Mouse (Mus musculus) midbrain, embryonic 16.5 days (tissue): ENCODE results near the gene Cyb5r4. TPM values are rescaled to one million over a fixed set of nuclear protein-coding genes. Genes with fewer than 3 reads are reported as not detected.
A peak's percentile ranks its signal among the peaks of the same experiment; 100 is the strongest.
"Not testable (repeated sequence)": the region's sequence is repeated elsewhere in the genome, so short reads cannot be mapped to it uniquely, and the experiment has no call there.

Experiments
- ATAC-seq: fragments of 200-750 bp; cut with Nextera tagmentation; 2 replicates; pipeline ENCODE4 v1.8.0; 2017; ENCODE audit warnings: moderate TSS enrichment
- H3K27ac ChIP-seq: fragments of 300-500 bp; sonication (generic); 2 replicates; pipeline ENCODE4 v1.5.1; 2014; ENCODE audit warnings: mild to moderate bottlenecking, low read length, mixed read lengths
- H3K27me3 ChIP-seq: fragments of 300-500 bp; sonication (generic); 2 replicates; pipeline ENCODE4 v1.6.1; 2014; ENCODE audit warnings: low read depth, low read length, mixed read lengths; ENCODE audit not compliant: control insufficient read depth, insufficient read depth
- H3K36me3 ChIP-seq: fragments of 300-500 bp; sonication (generic); 2 replicates; pipeline ENCODE4 v1.6.1; 2014; ENCODE audit warnings: mild to moderate bottlenecking, low read length, moderate library complexity, mixed read lengths; ENCODE audit not compliant: control insufficient read depth, insufficient read depth
- H3K4me1 ChIP-seq: fragments of 300-500 bp; sonication (generic); 2 replicates; pipeline ENCODE4 v1.6.1; 2014; ENCODE audit warnings: mild to moderate bottlenecking, low read length, mixed read lengths; ENCODE audit not compliant: control insufficient read depth, insufficient read depth
- H3K4me2 ChIP-seq: fragments of 300-500 bp; sonication (generic); 2 replicates; pipeline ENCODE4 v1.6.1; 2014; ENCODE audit warnings: mild to moderate bottlenecking, low read length, mixed read lengths
- H3K4me3 ChIP-seq: fragments of 300-500 bp; sonication (generic); 2 replicates; pipeline ENCODE4 v1.5.1; 2014; ENCODE audit warnings: low read depth, mild to moderate bottlenecking, low read length, moderate library complexity, mixed read lengths
- H3K9ac ChIP-seq: fragments of 300-500 bp; sonication (generic); 2 replicates; pipeline ENCODE4 v1.6.1; 2014; ENCODE audit warnings: low read depth, low read length, mixed read lengths
- H3K9me3 ChIP-seq: fragments of 300-500 bp; sonication (generic); replicated peaks from 2 replicates; pipeline ENCODE4 v1.6.1; 2014; ENCODE audit warnings: mild to moderate bottlenecking, low read length, mixed read lengths; ENCODE audit not compliant: control insufficient read depth, poor library complexity, severe bottlenecking
- WGBS: fragments of 180-500 bp; shearing (Covaris S2); extraction: QIAGEN DNeasy Blood & Tissue Kit; methylation state at CpG from one replicate; pipeline ENCODE4 v1.1.7; 2014; 5-methylcytosine and 5-hydroxymethylcytosine counted together
- polyA plus RNA-seq: library from polyadenylated mRNA; unstranded; fragments of >200 nt; fragmentation: Nextera tagmentation; extraction: Ambion mirVana; gene quantifications from 2 replicates; pipeline ENCODE4 v1.2.1, GENCODE M21; 2015

Cyb5r4 gene
- polyA plus RNA-seq, 1 experiment from 2014 or later = 56.8 TPM

GRCm38 (mm10) chr9:87055547-87056235 lies 33.9 kb downstream of the Cyb5r4 start:
- peaks cover 17% of the 10 kb centered on the region for H3K36me3 ChIP-seq
- H3K4me2 ChIP-seq = no peak overlapping the region
- no peak overlapping the region for H3K27ac ChIP-seq
- H3K9me3 ChIP-seq = no peaks in the 10 kb centered on the region
- ATAC-seq = no peak
- H3K4me1 ChIP-seq = no peaks in the 10 kb centered on the region
- WGBS = 90% methylated on average over 11 of the region's 11 CpGs
- H3K9ac ChIP-seq = no peak overlapping the region
- no peaks in the 10 kb centered on the region for H3K27me3 ChIP-seq
- H3K4me3 ChIP-seq = no peak overlapping the region

- peak; percentile 51; the same call in 1 of the 2 replicates for ATAC-seq
- Histone ChIP-seq H3K9me3 (no peaks in the 10 kb centered on the region), H3K36me3 (peaks cover 10% of the 10 kb centered on the region), H3K4me2 (no peak overlapping the region), H3K27me3 (no peaks in the 10 kb centered on the region), H3K9ac (no peak overlapping the region), H3K4me1 (no peaks in the 10 kb centered on the region), H3K27ac (no peak overlapping the region), H3K4me3 (no peak overlapping the region)
- 74% methylated on average over 5 of the region's 5 CpGs for WGBS
These were observed 40.5 kb downstream of the Cyb5r4 start for GRCm38 (mm10) chr9:87062337-87062736.

GRCm38 (mm10) chr9:87068160-87068559 lies 46.3 kb downstream of the Cyb5r4 start:
- WGBS = 97% methylated on average over 1 of the region's 1 CpGs

GRCm38 (mm10) chr9:87071566-87071965 lies 49.8 kb downstream of the Cyb5r4 start:
- 96% methylated on average over 3 of the region's 3 CpGs for WGBS
- H3K4me2 ChIP-seq, H3K9ac ChIP-seq, H3K4me1 ChIP-seq, H3K27ac ChIP-seq, ATAC-seq, H3K27me3 ChIP-seq, H3K4me3 ChIP-seq, H3K9me3 ChIP-seq: not testable (repeated sequence)
- peaks cover 23% of the 10 kb centered on the region for H3K36me3 ChIP-seq

More at GRCm38 (mm10) chr9:87068160-87068559, 46.3 kb downstream of the Cyb5r4 start:
- Histone ChIP-seq H3K4me2 (no peak overlapping the region), H3K4me1 (no peaks in the 10 kb centered on the region), H3K36me3 (peaks cover 23% of the 10 kb centered on the region), H3K27me3 (no peaks in the 10 kb centered on the region), H3K4me3 (no peak overlapping the region), H3K9ac (no peak overlapping the region), H3K9me3 (no peaks in the 10 kb centered on the region; the same call in 1 of the 2 replicates), H3K27ac (no peak overlapping the region)
- ATAC-seq = no peak

- no peak overlapping the region for H3K4me3 ChIP-seq
- ATAC-seq = no peak
- H3K36me3 ChIP-seq = 0 out of 2 replicates have a peak, but pooled peaks cover 2% of the 10 kb centered on the region
- no peak overlapping the region for H3K4me2 ChIP-seq
- H3K27ac ChIP-seq = no peak overlapping the region
- H3K4me1 ChIP-seq = no peaks in the 10 kb centered on the region
- WGBS = 32% methylated on average over 2 of the region's 2 CpGs
- no peaks in the 10 kb centered on the region for H3K9me3 ChIP-seq
- no peak overlapping the region for H3K9ac ChIP-seq
- H3K27me3 ChIP-seq = no peaks in the 10 kb centered on the region
These were observed 56.1 kb downstream of the Cyb5r4 start for GRCm38 (mm10) chr9:87077919-87078318.

GRCm38 (mm10) chr9:87079511-87079910 lies 57.7 kb downstream of the Cyb5r4 start:
- Histone ChIP-seq H3K9ac (no peak overlapping the region), H3K4me1 (no peaks in the 10 kb centered on the region), H3K4me2 (no peak overlapping the region), H3K9me3 (no peaks in the 10 kb centered on the region), H3K27ac (no peak overlapping the region), H3K4me3 (no peak overlapping the region), H3K36me3 (0 out of 2 replicates have a peak, but pooled peaks cover 2% of the 10 kb centered on the region), H3K27me3 (no peaks in the 10 kb centered on the region)
- 64% methylated on average over 2 of the region's 2 CpGs for WGBS
- ATAC-seq = no peak

- no peak overlapping the region for H3K9ac ChIP-seq
These were observed 65.2 kb downstream of the Cyb5r4 start for GRCm38 (mm10) chr9:87086991-87087390.

GRCm38 (mm10) chr9:87097989-87098388 lies 76.2 kb downstream of the Cyb5r4 start:
- Histone ChIP-seq H3K27me3 (no peaks in the 10 kb centered on the region), H3K36me3 (no peaks in the 10 kb centered on the region), H3K4me1 (no peaks in the 10 kb centered on the region), H3K4me2 (no peak overlapping the region), H3K9ac (no peak overlapping the region), H3K27ac (no peak overlapping the region), H3K9me3 (no peaks in the 10 kb centered on the region), H3K4me3 (no peak overlapping the region)
- WGBS = 65% methylated on average over 2 of the region's 2 CpGs
- ATAC-seq = no peak

More at GRCm38 (mm10) chr9:87086991-87087390, 65.2 kb downstream of the Cyb5r4 start:
- Histone ChIP-seq H3K36me3 (no peaks in the 10 kb centered on the region), H3K9me3 (no peaks in the 10 kb centered on the region), H3K4me2 (no peak overlapping the region), H3K4me3 (no peak overlapping the region), H3K27ac (no peak overlapping the region), H3K27me3 (no peaks in the 10 kb centered on the region), H3K4me1 (no peaks in the 10 kb centered on the region)
- WGBS = 87% methylated on average over 4 of the region's 4 CpGs
- ATAC-seq = no peak

- peak; percentile 33 for ATAC-seq
- Histone ChIP-seq H3K9ac (peak overlapping the region; percentile 39), H3K27ac (peak overlapping the region; percentile 91), H3K36me3 (no peaks in the 10 kb centered on the region), H3K4me3 (no peak overlapping the region), H3K27me3 (no peaks in the 10 kb centered on the region), H3K4me2 (peak overlapping the region; percentile 47), H3K9me3 (no peaks in the 10 kb centered on the region), H3K4me1 (peaks cover 20% of the 10 kb centered on the region)
- 48% methylated on average over 5 of the region's 5 CpGs for WGBS
These were observed 93.2 kb downstream of the Cyb5r4 start for GRCm38 (mm10) chr9:87115019-87115418.
